8 mouse cellular contexts compared by ENCODE assay signal in the genomic region with DNA sequence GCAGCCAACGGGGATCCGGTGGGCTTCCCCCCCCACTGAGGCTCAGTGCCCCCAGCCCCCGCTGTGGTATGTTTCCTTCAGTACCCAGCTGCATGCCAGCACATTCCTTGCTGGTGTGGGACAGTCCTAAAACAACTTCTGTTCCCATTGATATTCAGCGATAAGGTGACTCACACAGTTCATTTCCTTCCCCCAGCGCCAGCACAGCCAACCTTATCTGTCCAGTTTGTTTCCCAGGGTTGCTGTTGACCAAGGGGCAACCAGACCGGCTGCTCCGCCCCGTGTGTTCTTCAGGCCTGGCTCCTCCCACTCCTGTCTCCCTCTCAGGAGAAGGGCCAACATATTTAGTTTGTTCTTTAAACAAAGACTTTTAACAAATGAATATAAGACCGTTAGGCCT. TPM values are rescaled to one million over a fixed set of nuclear protein-coding genes. Genes with fewer than 3 reads are reported as not detected.
DNase-seq lines count a peak whose midpoint lies in the region; ATAC-seq lines count a peak whose summit lies in the region.

No protein-coding gene starts in this region.

- H3K4me1 ChIP-seq in kidney, embryonic 14.5 days (ENCODE audit: control insufficient read depth, insufficient read depth, low read length) = 0 out of 2 replicates have a peak, but pooled peaks cover 4% of the 10 kb centered on the region

- H3K27ac ChIP-seq in kidney, embryonic 14.5 days (ENCODE audit: low read depth, low read length) = peak overlapping the region; percentile 71; the same call in 1 of the 2 replicates

- H3K27me3 ChIP-seq in kidney, embryonic 14.5 days (ENCODE audit: control insufficient read depth, insufficient read depth, low read length) = no peaks in the 10 kb centered on the region

- 53% methylated on average over 9 of the region's 9 CpGs for WGBS in kidney, embryonic 14.5 days

- H3K4me2 ChIP-seq in kidney, embryonic 14.5 days (replicated peaks; ENCODE audit: low read depth, low read length) = no peak overlapping the region

- ATAC-seq in kidney, embryonic 14.5 days (ENCODE audit: low FRiP score, low TSS enrichment) = peak; percentile 40; the same call in 1 of the 2 replicates

- no peak overlapping the region for H3K4me3 ChIP-seq in kidney, embryonic 14.5 days (ENCODE audit: low read length)

- no peak overlapping the region for H3K9ac ChIP-seq in kidney, embryonic 14.5 days (ENCODE audit: low read depth, low read length)

- peaks cover 62% of the 10 kb centered on the region for H3K36me3 ChIP-seq in kidney, embryonic 14.5 days (ENCODE audit: control insufficient read depth, insufficient read depth, low read length)

- peak; percentile 49 for DNase-seq in embryo, embryonic 10 days (ENCODE audit: low spot score)
- DNase-seq in embryo, embryonic 9.5 days (ENCODE audit: extremely low spot score) = no peak
- peak; percentile 99 for DNase-seq in heart, adult 11 months
- DNase-seq in lung, postnatal 25 days (ENCODE audit: low spot score) = peak; percentile 89
- no peak for DNase-seq in c-Kit-positive CD71-positive TER-119-positive erythroid progenitor cells, embryonic 14.5 days (ENCODE audit: low spot score)
- no peak for DNase-seq in B cell, adult 2 months
- DNase-seq in embryo, embryonic 11 days = no peak

- no peaks in the 10 kb centered on the region for H3K9me3 ChIP-seq in kidney, embryonic 14.5 days (ENCODE audit: control insufficient read depth, low read length)

RNA-seq across cellular contexts. Expression of gene Smyd2, which starts 54.7 kb away (rescaled TPM):
- polyA plus RNA-seq in kidney, embryonic 14.5 days (2014; fragmentation: Nextera tagmentation; extraction: Ambion mirVana) = 85.6 and 93.3 TPM in 2 replicates

Comparison
In these comparisons a context has a peak if more than half of its experiments do, and no peak if none do; other contexts are left out.
1. DNase-seq: peak in embryo, embryonic 10 days (single experiment), heart, adult 11 months (single experiment) and lung, postnatal 25 days (single experiment); none in embryo, embryonic 9.5 days (single experiment), c-Kit-positive CD71-positive TER-119-positive erythroid progenitor cells, embryonic 14.5 days (single experiment), B cell, adult 2 months (0 of 2) and embryo, embryonic 11 days (single experiment).